Mouse (Mus musculus): ENCODE results near the gene Tdrd5. TPM values are rescaled to one million over a fixed set of nuclear protein-coding genes. Genes with fewer than 3 reads are reported as not detected.

Tdrd5 gene
- polyA plus RNA-seq, 1 experiment from 2014 or later, result 0.09 TPM

DNA sequence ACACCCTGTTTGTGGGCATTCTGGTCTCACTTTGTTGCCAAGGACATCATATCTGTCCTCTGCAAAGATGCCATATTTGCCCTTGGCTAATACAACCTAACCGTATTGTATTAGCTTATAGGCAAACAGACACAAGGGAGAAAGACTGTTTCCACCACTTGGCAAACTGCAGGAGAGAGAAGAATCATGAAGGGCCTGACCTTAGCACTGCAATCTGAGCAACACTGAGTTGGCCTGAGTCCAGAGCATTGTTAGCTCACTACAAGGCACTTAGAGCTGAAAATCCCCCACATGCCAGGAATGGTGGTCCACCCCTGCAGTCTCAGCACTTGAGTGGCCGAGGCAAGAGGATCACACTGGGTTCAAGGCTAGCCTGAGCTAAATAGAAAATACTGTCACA is 84.9 kb downstream of the Tdrd5 start:
- Histone ChIP-seq H3K4me2 (replicated peaks; ENCODE audit: low read depth, low read length) (no peak overlapping the region), H3K4me1 (replicated peaks; ENCODE audit: control insufficient read depth, insufficient read depth, low read length) (peaks cover 4% of the 10 kb centered on the region), H3K9me3 (ENCODE audit: control insufficient read depth, low read length) (no peaks in the 10 kb centered on the region), H3K9ac (ENCODE audit: low read depth, low read length) (no peak overlapping the region), H3K27me3 (ENCODE audit: control insufficient read depth, insufficient read depth, low read length) (no peaks in the 10 kb centered on the region), H3K27ac (ENCODE audit: low read depth, low read length) (no peak overlapping the region), H3K4me3 (ENCODE audit: low read depth, low read length) (no peak overlapping the region), H3K36me3 (ENCODE audit: control insufficient read depth, insufficient read depth, low read length) (no peaks in the 10 kb centered on the region)
- ATAC-seq (ENCODE audit: low FRiP score) (no peak), DNase-seq (ENCODE audit: low spot score) (no peak)
- WGBS, result 90% methylated on average over 2 of the region's 2 CpGs

DNA sequence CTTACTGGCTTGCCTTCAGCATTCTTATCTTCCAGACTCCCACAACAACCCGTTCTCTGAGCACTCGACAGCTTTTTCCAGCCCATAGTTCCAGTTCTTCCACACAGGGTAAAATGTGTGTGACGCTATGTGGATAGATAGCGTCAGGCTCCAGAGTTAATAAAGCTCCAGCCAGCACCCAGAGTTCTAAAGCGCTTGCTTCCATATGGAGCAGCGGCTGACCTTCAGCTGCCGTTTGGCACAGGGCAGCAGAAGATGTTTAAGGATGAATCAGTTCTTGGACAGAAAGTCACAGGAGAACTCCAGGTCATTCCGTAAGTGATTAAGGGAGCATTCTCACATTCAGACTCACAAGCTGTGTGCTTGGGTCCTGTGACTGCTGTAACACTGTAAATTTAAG is 85.5 kb downstream of the Tdrd5 start:
- Histone ChIP-seq H3K4me2 (replicated peaks; ENCODE audit: low read depth, low read length) (no peak overlapping the region), H3K9ac (ENCODE audit: low read depth, low read length) (no peak overlapping the region), H3K4me1 (replicated peaks; ENCODE audit: control insufficient read depth, insufficient read depth, low read length) (peaks cover 4% of the 10 kb centered on the region), H3K27ac (ENCODE audit: low read depth, low read length) (no peak overlapping the region), H3K36me3 (ENCODE audit: control insufficient read depth, insufficient read depth, low read length) (no peaks in the 10 kb centered on the region), H3K27me3 (ENCODE audit: control insufficient read depth, insufficient read depth, low read length) (no peaks in the 10 kb centered on the region), H3K9me3 (ENCODE audit: control insufficient read depth, low read length) (no peaks in the 10 kb centered on the region), H3K4me3 (ENCODE audit: low read depth, low read length) (no peak overlapping the region)
- no peak for ATAC-seq (ENCODE audit: low FRiP score)
- DNase-seq (ENCODE audit: low spot score), result no peak
- WGBS, result 85% methylated on average over 8 of the region's 8 CpGs

DNA sequence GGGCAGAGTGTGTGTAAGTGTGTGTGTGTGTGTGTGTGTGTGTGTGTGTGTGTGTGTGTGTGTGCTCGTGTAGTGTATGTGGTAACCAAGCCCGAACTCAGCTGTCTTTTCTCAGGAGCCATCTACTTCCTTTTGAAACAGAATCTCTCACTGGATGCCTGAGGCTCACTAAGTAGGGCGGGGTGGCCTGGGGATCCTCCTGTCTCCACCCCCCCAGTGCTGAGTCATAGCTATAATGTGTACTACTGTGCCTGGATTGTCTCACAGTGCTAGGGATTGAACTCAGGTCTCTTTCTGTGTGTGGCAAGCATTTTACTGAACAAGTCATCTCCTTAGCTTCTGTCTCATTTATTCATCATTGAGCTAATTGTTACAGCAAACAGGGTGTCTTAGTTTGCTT is 86.1 kb downstream of the Tdrd5 start:
- H3K36me3 ChIP-seq (ENCODE audit: control insufficient read depth, insufficient read depth, low read length), result no peaks in the 10 kb centered on the region
- no peak overlapping the region for H3K9ac ChIP-seq (ENCODE audit: low read depth, low read length)
- H3K4me3 ChIP-seq (ENCODE audit: low read depth, low read length), result no peak overlapping the region
- no peak for ATAC-seq (ENCODE audit: low FRiP score)
- H3K4me1 ChIP-seq (replicated peaks; ENCODE audit: control insufficient read depth, insufficient read depth, low read length), result peaks cover 4% of the 10 kb centered on the region; the same call in 1 of the 2 replicates
- DNase-seq (ENCODE audit: low spot score), result no peak
- no peaks in the 10 kb centered on the region for H3K27me3 ChIP-seq (ENCODE audit: control insufficient read depth, insufficient read depth, low read length)
- 59% methylated on average over 3 of the region's 3 CpGs for WGBS
- H3K27ac ChIP-seq (ENCODE audit: low read depth, low read length), result no peak overlapping the region
- no peaks in the 10 kb centered on the region for H3K9me3 ChIP-seq (ENCODE audit: control insufficient read depth, low read length)
- H3K4me2 ChIP-seq (replicated peaks; ENCODE audit: low read depth, low read length), result no peak overlapping the region

DNA sequence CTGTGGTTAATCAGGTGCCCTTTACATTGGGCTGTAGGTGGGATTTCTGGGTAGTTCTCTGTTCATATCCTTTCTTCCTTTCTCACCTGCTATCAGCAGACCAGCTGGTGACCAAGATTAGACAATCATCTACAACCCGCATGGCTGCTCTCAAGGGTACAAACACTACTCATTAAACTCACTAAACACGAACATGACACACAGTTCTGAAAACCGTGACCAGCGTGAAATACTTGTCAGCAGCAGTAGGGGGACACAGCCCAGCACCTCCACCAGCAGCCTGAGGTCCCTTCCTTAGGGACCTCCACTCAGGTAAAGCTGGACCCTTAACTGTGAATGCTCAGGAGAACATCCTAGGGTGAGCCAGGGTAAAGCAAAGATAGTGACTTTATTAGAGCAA is 87.2 kb downstream of the Tdrd5 start:
- Histone ChIP-seq H3K4me3 (ENCODE audit: low read depth, low read length) (no peak overlapping the region), H3K27me3 (ENCODE audit: control insufficient read depth, insufficient read depth, low read length) (no peaks in the 10 kb centered on the region), H3K9ac (ENCODE audit: low read depth, low read length) (no peak overlapping the region), H3K4me1 (replicated peaks; ENCODE audit: control insufficient read depth, insufficient read depth, low read length) (0 out of 2 replicates have a peak, but pooled peaks cover 2% of the 10 kb centered on the region), H3K27ac (ENCODE audit: low read depth, low read length) (no peak overlapping the region), H3K36me3 (ENCODE audit: control insufficient read depth, insufficient read depth, low read length) (no peaks in the 10 kb centered on the region), H3K4me2 (replicated peaks; ENCODE audit: low read depth, low read length) (no peak overlapping the region), H3K9me3 (ENCODE audit: control insufficient read depth, low read length) (no peaks in the 10 kb centered on the region)
- WGBS, result 65% methylated on average over 4 of the region's 4 CpGs
- ATAC-seq (ENCODE audit: low FRiP score), result no peak
- DNase-seq (ENCODE audit: low spot score), result no peak

DNA sequence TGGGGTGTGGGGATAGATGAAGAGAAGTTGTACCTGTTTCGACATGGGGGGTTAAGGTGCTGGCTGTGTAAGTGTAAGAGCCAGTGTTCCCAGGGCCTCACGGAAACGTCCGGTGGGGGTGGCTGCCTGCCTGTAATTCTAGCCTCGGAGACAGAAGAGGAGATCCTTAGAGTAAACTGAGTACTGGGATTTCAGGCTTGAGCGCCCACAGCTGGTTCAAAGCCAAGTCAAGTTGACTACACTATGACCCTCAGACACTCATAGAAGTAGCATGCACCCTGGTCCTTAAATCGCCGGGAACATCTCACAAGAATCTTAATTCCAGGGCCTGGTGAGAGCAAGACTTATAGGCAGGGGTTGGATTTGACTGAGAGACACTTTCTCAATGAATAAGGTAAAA is 88.8 kb downstream of the Tdrd5 start:
- WGBS, result 80% methylated on average over 8 of the region's 8 CpGs
- Histone ChIP-seq H3K9ac (ENCODE audit: low read depth, low read length) (no peak overlapping the region), H3K4me3 (ENCODE audit: low read depth, low read length) (no peak overlapping the region), H3K4me1 (replicated peaks; ENCODE audit: control insufficient read depth, insufficient read depth, low read length) (0 out of 2 replicates have a peak, but pooled peaks cover 2% of the 10 kb centered on the region), H3K27ac (ENCODE audit: low read depth, low read length) (no peak overlapping the region), H3K4me2 (replicated peaks; ENCODE audit: low read depth, low read length) (no peak overlapping the region), H3K27me3 (ENCODE audit: control insufficient read depth, insufficient read depth, low read length) (no peaks in the 10 kb centered on the region), H3K9me3 (ENCODE audit: control insufficient read depth, low read length) (no peaks in the 10 kb centered on the region), H3K36me3 (ENCODE audit: control insufficient read depth, insufficient read depth, low read length) (no peaks in the 10 kb centered on the region)
- ATAC-seq (ENCODE audit: low FRiP score) (no peak), DNase-seq (ENCODE audit: low spot score) (no peak)

DNA sequence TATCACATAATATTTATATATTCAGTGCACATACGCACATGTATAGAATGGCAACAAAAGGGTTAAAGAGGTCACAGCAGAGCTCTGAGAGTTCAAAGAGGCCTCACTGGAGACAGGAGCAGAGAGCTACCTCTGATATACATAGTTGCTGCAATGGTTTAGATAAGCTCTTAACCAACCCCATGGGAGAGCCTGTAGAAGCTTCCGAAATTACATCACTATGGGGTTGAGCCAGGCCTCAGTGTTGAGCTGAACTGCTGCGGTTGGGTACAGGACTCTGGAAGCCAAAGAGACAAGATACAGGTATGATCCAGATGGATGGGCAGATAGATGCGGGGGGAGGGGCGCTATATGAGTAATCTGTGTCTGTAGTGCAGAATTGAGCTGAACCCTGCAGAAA is 90.5 kb downstream of the Tdrd5 start:
- ATAC-seq (ENCODE audit: low FRiP score), result no peak
- Histone ChIP-seq H3K4me2 (replicated peaks; ENCODE audit: low read depth, low read length) (no peak overlapping the region), H3K36me3 (ENCODE audit: control insufficient read depth, insufficient read depth, low read length) (no peaks in the 10 kb centered on the region), H3K27ac (ENCODE audit: low read depth, low read length) (no peak overlapping the region), H3K9me3 (ENCODE audit: control insufficient read depth, low read length) (no peaks in the 10 kb centered on the region), H3K9ac (ENCODE audit: low read depth, low read length) (no peak overlapping the region), H3K27me3 (ENCODE audit: control insufficient read depth, insufficient read depth, low read length) (no peaks in the 10 kb centered on the region), H3K4me1 (replicated peaks; ENCODE audit: control insufficient read depth, insufficient read depth, low read length) (0 out of 2 replicates have a peak, but pooled peaks cover 2% of the 10 kb centered on the region), H3K4me3 (ENCODE audit: low read depth, low read length) (no peak overlapping the region)
- WGBS, result 86% methylated on average over 5 of the region's 5 CpGs
- DNase-seq (ENCODE audit: low spot score), result no peak

DNA sequence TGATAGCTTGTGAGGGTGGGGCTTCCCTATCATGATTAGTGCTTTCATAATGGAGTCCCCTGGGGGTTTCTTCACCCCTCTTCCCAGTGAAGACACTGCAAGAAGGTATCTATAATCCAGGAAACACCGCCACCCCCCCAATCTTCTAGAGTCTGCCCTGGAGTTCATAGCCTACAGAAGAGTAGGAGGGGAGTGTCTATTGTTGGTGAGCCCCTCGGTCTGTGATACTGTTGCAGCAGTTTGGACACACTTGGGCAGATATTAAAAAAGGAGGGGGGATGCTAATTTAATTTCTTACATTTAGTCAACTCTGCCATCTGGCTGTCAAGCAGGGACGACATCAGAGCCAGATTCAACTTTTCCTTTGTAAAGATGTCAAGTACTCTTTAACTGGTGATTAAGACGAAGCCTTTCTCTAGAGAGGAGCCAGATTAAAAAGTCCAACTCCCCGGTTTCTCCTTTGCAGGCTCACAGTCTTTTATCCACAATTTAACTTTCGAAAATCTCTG is 91.6 kb downstream of the Tdrd5 start:
- WGBS, result 59% methylated on average over 6 of the region's 6 CpGs
- DNase-seq (ENCODE audit: low spot score), result no peak
- Histone ChIP-seq H3K9me3 (ENCODE audit: control insufficient read depth, low read length) (no peaks in the 10 kb centered on the region), H3K36me3 (ENCODE audit: control insufficient read depth, insufficient read depth, low read length) (no peaks in the 10 kb centered on the region), H3K9ac (ENCODE audit: low read depth, low read length) (no peak overlapping the region), H3K4me1 (replicated peaks; ENCODE audit: control insufficient read depth, insufficient read depth, low read length) (no peaks in the 10 kb centered on the region), H3K27ac (ENCODE audit: low read depth, low read length) (no peak overlapping the region), H3K4me3 (ENCODE audit: low read depth, low read length) (no peak overlapping the region), H3K4me2 (replicated peaks; ENCODE audit: low read depth, low read length) (no peak overlapping the region), H3K27me3 (ENCODE audit: control insufficient read depth, insufficient read depth, low read length) (no peaks in the 10 kb centered on the region)
- ATAC-seq (ENCODE audit: low FRiP score), result no peak

Other genes with a start within 250 kb of the Tdrd5 start
- gene Fam163a, start 98.6 kb downstream of the Tdrd5 start, polyA plus RNA-seq (2014; fragmentation: Nextera tagmentation; extraction: Ambion mirVana), result 5.4 and 5.7 TPM in 2 replicates
- gene Nphs2, start 7.1 kb upstream of the Tdrd5 start, polyA plus RNA-seq (2014; fragmentation: Nextera tagmentation; extraction: Ambion mirVana), result not detected in 2 replicates
- 905 and 930 TPM in 2 replicates for gene Gm2000, start 62.4 kb upstream of the Tdrd5 start, polyA plus RNA-seq (2014; fragmentation: Nextera tagmentation; extraction: Ambion mirVana)
- 0.28 TPM in 1 of 2 replicates, not detected in the other for gene Axdnd1, start 117.5 kb upstream of the Tdrd5 start, polyA plus RNA-seq (2014; fragmentation: Nextera tagmentation; extraction: Ambion mirVana)
- gene Soat1, start 170.7 kb upstream of the Tdrd5 start, polyA plus RNA-seq (2014; fragmentation: Nextera tagmentation; extraction: Ambion mirVana), result 18.2 and 25.7 TPM in 2 replicates
- 0.33 and 0.79 TPM in 2 replicates for gene Gm10031, start 220.3 kb upstream of the Tdrd5 start, polyA plus RNA-seq (2014; fragmentation: Nextera tagmentation; extraction: Ambion mirVana)

Data from hindbrain, embryonic 11.5 days (tissue).